Mouse (Mus musculus): ENCODE results near the gene Phb2.

DNA sequence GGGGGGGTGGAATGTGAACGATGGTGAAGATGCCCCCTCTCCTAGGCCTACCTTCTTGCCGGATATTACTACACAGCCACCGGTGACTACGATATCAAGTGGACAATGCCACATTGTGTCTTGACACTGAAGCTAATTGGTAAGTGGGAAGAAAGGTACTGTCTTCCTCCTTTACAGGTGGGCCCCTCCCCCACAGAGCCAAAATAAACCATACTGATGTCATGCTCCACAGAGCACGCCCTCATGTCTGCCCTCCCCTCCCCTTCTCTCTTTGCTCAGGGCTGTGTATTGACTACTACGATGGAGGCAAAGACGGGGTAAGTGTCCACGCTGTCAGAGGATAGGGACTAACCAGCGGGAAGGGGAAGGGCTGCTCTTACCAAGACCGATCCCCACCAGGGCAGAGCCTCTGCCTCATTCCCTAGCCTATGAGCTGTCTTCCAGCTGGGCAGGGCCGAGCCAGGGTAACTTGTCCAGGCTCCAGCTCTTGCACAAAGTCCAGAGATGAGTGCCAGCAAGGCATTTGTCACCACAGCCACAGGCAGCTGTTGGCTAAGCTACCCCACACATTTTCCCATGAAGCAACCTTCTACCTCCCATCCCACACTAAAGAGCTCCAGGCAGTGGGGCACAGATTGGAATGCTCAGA lies 12.1 kb upstream of the Phb2 start:
- TF ChIP-seq MAX (IDR thresholded peaks at IDR 0.05; ENCODE audit: low read length) (no peak), MAZ (IDR thresholded peaks at IDR 0.05; ENCODE audit: low read depth, low read length) (no peak), CTCF (IDR thresholded peaks at IDR 0.05 in 2 of 3, conservative IDR thresholded peaks at IDR 0.05 in 1 of 3; ENCODE audit: control insufficient read depth in 1 of 3, insufficient read depth in 1 of 3, low read depth in 2 of 3, low read length in 3 of 3, poor library complexity in 1 of 3, severe bottlenecking in 1 of 3) (no peak), GATA1 (IDR thresholded peaks at IDR 0.05; ENCODE audit: low read depth, low read length) (no peak), TBP (IDR thresholded peaks at IDR 0.05; ENCODE audit: low read depth, low read length) (no peak), RCOR1 (IDR thresholded peaks at IDR 0.05; ENCODE audit: low read depth, low read length) (no peak), ZNF384 (IDR thresholded peaks at IDR 0.05; ENCODE audit: low read depth, low read length) (no peak), POLR2AphosphoS2 (IDR thresholded peaks at IDR 0.05; ENCODE audit: low read length) (no peak), HCFC1 (IDR thresholded peaks at IDR 0.05; ENCODE audit: low read depth, low read length) (no peak), POLR2A (IDR thresholded peaks at IDR 0.05; ENCODE audit: control insufficient read depth in 1 of 2, insufficient read depth in 1 of 2, low read depth in 1 of 2, low read length in 2 of 2, poor library complexity in 1 of 2) (no peak), KAT2A (conservative IDR thresholded peaks at IDR 0.05; ENCODE audit: low read depth, low read length) (no peak)
